14 mouse cellular contexts compared by ENCODE assay signal in the genomic region with DNA sequence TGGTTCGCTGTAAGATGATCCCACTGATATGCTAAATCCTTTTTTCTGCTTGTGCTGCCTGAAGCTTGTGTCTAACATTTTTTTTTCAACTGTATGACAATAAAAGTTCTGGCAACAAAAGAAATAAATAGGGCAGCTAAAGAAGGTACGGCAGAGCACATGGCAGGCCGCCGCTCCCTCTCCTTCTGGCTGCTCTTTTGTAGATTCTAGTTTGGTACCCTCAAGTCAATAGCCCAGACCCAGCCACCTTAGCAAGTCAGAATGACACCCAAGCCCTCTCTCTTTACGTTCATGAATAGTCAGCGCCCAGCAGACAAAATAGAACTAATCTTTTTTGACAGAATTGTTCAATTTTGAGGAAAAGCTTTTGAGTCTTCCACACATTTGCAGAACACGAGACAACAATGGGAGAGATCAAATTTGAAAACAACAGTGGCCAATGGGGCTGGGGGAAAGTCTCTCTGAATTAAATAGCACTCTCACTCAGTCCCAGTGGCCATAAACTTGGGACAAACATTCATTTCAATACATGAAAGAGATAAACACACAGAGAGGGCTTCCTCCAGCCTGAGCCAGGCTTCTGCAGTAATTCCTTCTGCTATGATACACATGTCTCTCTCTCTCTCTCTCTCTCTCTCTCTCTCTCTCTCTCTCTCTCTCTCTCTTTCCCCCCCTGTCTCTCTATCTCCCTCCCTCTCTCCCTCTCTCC.
A peak's percentile ranks its signal among the peaks of the same experiment; 100 is the strongest.
DNase-seq lines count a peak whose midpoint lies in the region; ATAC-seq and TF ChIP-seq lines count a peak whose summit lies in the region.
"Had no signal": no experiment of that assay in that cellular context is flagged by ENCODE, and none has a peak within 500 bp of the region (broad histone marks: within the 10 kb centered on the region; RNA-seq: fewer than 3 reads in every experiment).

No protein-coding gene starts in this region.

- H3K9me3 ChIP-seq in intestine, embryonic 14.5 days (ENCODE audit: control insufficient read depth, low read length), result no peaks in the 10 kb centered on the region
- no peaks in the 10 kb centered on the region for H3K9me3 ChIP-seq in intestine, postnatal 0 days (ENCODE audit: control insufficient read depth)
- no peaks in the 10 kb centered on the region for H3K9me3 ChIP-seq in forebrain, embryonic 14.5 days (replicated peaks; ENCODE audit: control insufficient read depth, low read length)
- no peaks in the 10 kb centered on the region for H3K9me3 ChIP-seq in midbrain, embryonic 15.5 days
- H3K9me3 ChIP-seq in kidney, embryonic 14.5 days (ENCODE audit: control insufficient read depth, low read length), result no peaks in the 10 kb centered on the region
- no peaks in the 10 kb centered on the region for H3K9me3 ChIP-seq in lung, postnatal 0 days (ENCODE audit: low read length)
- H3K9me3 ChIP-seq: heart, embryonic 10.5 days; intestine, embryonic 15.5 days had no signal

- no peak for ATAC-seq in intestine, embryonic 14.5 days (replicated peaks; ENCODE audit: low FRiP score, low TSS enrichment, low read depth)
- ATAC-seq in intestine, postnatal 0 days, result no peak
- ATAC-seq in forebrain, embryonic 14.5 days, result no peak
- ATAC-seq in midbrain, embryonic 15.5 days (replicated peaks), result peak; percentile 79
- ATAC-seq in kidney, embryonic 14.5 days (ENCODE audit: low FRiP score, low TSS enrichment), result no peak
- ATAC-seq in lung, postnatal 0 days, result no peak
- ATAC-seq: intestine, embryonic 15.5 days had no signal

- H3K4me3 ChIP-seq in intestine, embryonic 14.5 days (ENCODE audit: low read depth, low read length), result no peak overlapping the region
- H3K4me3 ChIP-seq in intestine, postnatal 0 days (ENCODE audit: low read depth, low read length), result no peak overlapping the region
- no peak overlapping the region for H3K4me3 ChIP-seq in forebrain, embryonic 14.5 days (ENCODE audit: low read depth, low read length)
- no peak overlapping the region for H3K4me3 ChIP-seq in midbrain, embryonic 15.5 days
- H3K4me3 ChIP-seq in kidney, embryonic 14.5 days (ENCODE audit: low read length), result no peak overlapping the region
- H3K4me3 ChIP-seq in lung, postnatal 0 days (ENCODE audit: low read depth, low read length), result no peak overlapping the region

- TF ChIP-seq EP300 in lung, postnatal 0 days (IDR thresholded peaks at IDR 0.05), result no peak

- H3K27me3 ChIP-seq in intestine, embryonic 14.5 days (replicated peaks; ENCODE audit: control insufficient read depth, insufficient read depth, low read length), result 0 out of 2 replicates have a peak, but pooled peaks cover 2% of the 10 kb centered on the region
- H3K27me3 ChIP-seq in intestine, postnatal 0 days (replicated peaks; ENCODE audit: control insufficient read depth, insufficient read depth, low read length), result peaks cover 16% of the 10 kb centered on the region; the same call in 1 of the 2 replicates
- H3K27me3 ChIP-seq in forebrain, embryonic 14.5 days (replicated peaks; ENCODE audit: control insufficient read depth, insufficient read depth, low read length), result no peaks in the 10 kb centered on the region; the same call in 1 of the 2 replicates
- no peaks in the 10 kb centered on the region for H3K27me3 ChIP-seq in midbrain, embryonic 15.5 days (replicated peaks)
- H3K27me3 ChIP-seq in kidney, embryonic 14.5 days (ENCODE audit: control insufficient read depth, insufficient read depth, low read length), result peaks cover 18% of the 10 kb centered on the region
- H3K27me3 ChIP-seq in lung, postnatal 0 days (replicated peaks; ENCODE audit: insufficient read depth, low read length), result no peaks in the 10 kb centered on the region
- H3K27me3 ChIP-seq: intestine, embryonic 15.5 days had no signal

- WGBS in intestine, embryonic 14.5 days, result 47% methylated on average over 7 of the region's 7 CpGs
- 51% methylated on average over 7 of the region's 7 CpGs for WGBS in intestine, postnatal 0 days
- WGBS in forebrain, embryonic 14.5 days, result 12% methylated on average over 7 of the region's 7 CpGs
- WGBS in midbrain, embryonic 15.5 days, result 15% methylated on average over 7 of the region's 7 CpGs
- 47% methylated on average over 7 of the region's 7 CpGs for WGBS in kidney, embryonic 14.5 days
- 50% methylated on average over 7 of the region's 7 CpGs for WGBS in lung, postnatal 0 days

- H3K9ac ChIP-seq in intestine, embryonic 14.5 days (ENCODE audit: low read length), result no peak overlapping the region
- H3K9ac ChIP-seq in intestine, postnatal 0 days (ENCODE audit: low read depth, low read length), result no peak overlapping the region
- H3K9ac ChIP-seq in forebrain, embryonic 14.5 days (ENCODE audit: low read length), result no peak overlapping the region
- no peak overlapping the region for H3K9ac ChIP-seq in midbrain, embryonic 15.5 days
- no peak overlapping the region for H3K9ac ChIP-seq in kidney, embryonic 14.5 days (ENCODE audit: low read depth, low read length)
- H3K9ac ChIP-seq in lung, postnatal 0 days (replicated peaks; ENCODE audit: low read depth), result no peak overlapping the region
- H3K9ac ChIP-seq: intestine, embryonic 15.5 days; lung, embryonic 14.5 days had no signal

- no peak overlapping the region for H3K27ac ChIP-seq in intestine, embryonic 14.5 days (ENCODE audit: low read depth)
- H3K27ac ChIP-seq in intestine, postnatal 0 days (ENCODE audit: low read depth, low read length), result no peak overlapping the region
- no peak overlapping the region for H3K27ac ChIP-seq in forebrain, embryonic 14.5 days (ENCODE audit: low read depth, low read length)
- H3K27ac ChIP-seq in midbrain, embryonic 15.5 days, result peak overlapping the region; percentile 71
- no peak overlapping the region for H3K27ac ChIP-seq in kidney, embryonic 14.5 days (ENCODE audit: low read depth, low read length)
- H3K27ac ChIP-seq in lung, postnatal 0 days (ENCODE audit: low read length), result no peak overlapping the region
- H3K27ac ChIP-seq: heart, embryonic 10.5 days; intestine, embryonic 15.5 days had no signal

- H3K4me2 ChIP-seq in intestine, embryonic 14.5 days (ENCODE audit: low read length), result peak overlapping the region; percentile 50; the same call in 1 of the 2 replicates
- H3K4me2 ChIP-seq in intestine, postnatal 0 days (replicated peaks; ENCODE audit: low read depth), result no peak overlapping the region
- H3K4me2 ChIP-seq in forebrain, embryonic 14.5 days (ENCODE audit: low read length), result peak overlapping the region; percentile 36
- H3K4me2 ChIP-seq in midbrain, embryonic 15.5 days, result peak overlapping the region; percentile 32
- H3K4me2 ChIP-seq in kidney, embryonic 14.5 days (replicated peaks; ENCODE audit: low read depth, low read length), result no peak overlapping the region
- no peak overlapping the region for H3K4me2 ChIP-seq in lung, postnatal 0 days (replicated peaks; ENCODE audit: low read depth, low read length)

- no peaks in the 10 kb centered on the region for H3K4me1 ChIP-seq in intestine, embryonic 14.5 days (replicated peaks; ENCODE audit: control insufficient read depth, insufficient read depth, low read length)
- H3K4me1 ChIP-seq in intestine, postnatal 0 days (replicated peaks; ENCODE audit: control insufficient read depth, insufficient read depth, low read length), result no peaks in the 10 kb centered on the region
- H3K4me1 ChIP-seq in forebrain, embryonic 14.5 days (ENCODE audit: control insufficient read depth, insufficient read depth, low read length), result peaks cover 6% of the 10 kb centered on the region; the same call in 1 of the 2 replicates
- peaks cover 16% of the 10 kb centered on the region for H3K4me1 ChIP-seq in midbrain, embryonic 15.5 days
- H3K4me1 ChIP-seq in kidney, embryonic 14.5 days (ENCODE audit: control insufficient read depth, insufficient read depth, low read length), result no peaks in the 10 kb centered on the region
- no peaks in the 10 kb centered on the region for H3K4me1 ChIP-seq in lung, postnatal 0 days (ENCODE audit: insufficient read depth, low read depth, low read length)

- TF ChIP-seq CTCF in intestine, postnatal 0 days (IDR thresholded peaks at IDR 0.05; ENCODE audit: low read depth), result no peak
- no peak for TF ChIP-seq CTCF in lung, postnatal 0 days (IDR thresholded peaks at IDR 0.05)

- DNase-seq in intestine, embryonic 14.5 days (ENCODE audit: low spot score), result no peak
- DNase-seq in embryo, embryonic 9.5 days (ENCODE audit: extremely low spot score), result peak; percentile 22
- DNase-seq in forebrain, embryonic 14.5 days (ENCODE audit: low spot score), result peak; percentile 23
- no peak for DNase-seq in lung, postnatal 0 days (ENCODE audit: low spot score)
- no peak for DNase-seq in left cerebral cortex, adult 18-20 months (ENCODE audit: low spot score in 2 of 2)
- DNase-seq: gastrocnemius, postnatal 10 days; kidney, postnatal 36 days; thymus, postnatal 14 days had no signal

- no peaks in the 10 kb centered on the region for H3K36me3 ChIP-seq in intestine, embryonic 14.5 days (ENCODE audit: control insufficient read depth, insufficient read depth, low read length)
- no peaks in the 10 kb centered on the region for H3K36me3 ChIP-seq in intestine, postnatal 0 days (ENCODE audit: control insufficient read depth, insufficient read depth)
- H3K36me3 ChIP-seq in forebrain, embryonic 14.5 days (ENCODE audit: control insufficient read depth, insufficient read depth, low read length), result no peaks in the 10 kb centered on the region
- H3K36me3 ChIP-seq in midbrain, embryonic 15.5 days (replicated peaks), result no peaks in the 10 kb centered on the region
- H3K36me3 ChIP-seq in kidney, embryonic 14.5 days (ENCODE audit: control insufficient read depth, insufficient read depth, low read length), result no peaks in the 10 kb centered on the region
- H3K36me3 ChIP-seq in lung, postnatal 0 days (ENCODE audit: insufficient read depth, low read length), result no peaks in the 10 kb centered on the region
- H3K36me3 ChIP-seq: heart, embryonic 10.5 days; intestine, embryonic 15.5 days had no signal

Comparison
In these comparisons a context has a peak if more than half of its experiments do, and no peak if none do; other contexts are left out.
1. H3K4me2 ChIP-seq: peak in intestine, embryonic 14.5 days (single experiment), forebrain, embryonic 14.5 days (single experiment) and midbrain, embryonic 15.5 days (single experiment); none in intestine, postnatal 0 days (single experiment), kidney, embryonic 14.5 days (single experiment) and lung, postnatal 0 days (single experiment).
2. DNase-seq: peak in embryo, embryonic 9.5 days (single experiment) and forebrain, embryonic 14.5 days (single experiment); none in intestine, embryonic 14.5 days (single experiment), lung, postnatal 0 days (single experiment) and left cerebral cortex, adult 18-20 months (0 of 2).